Mouse (Mus musculus): ENCODE data around the gene Trim63. TPM values are rescaled to one million over a fixed set of nuclear protein-coding genes. Genes with fewer than 3 reads are reported as not detected.
A peak's percentile ranks its signal among the peaks of the same experiment; 100 is the strongest.

Gene Trim63
- total RNA-seq, 2 experiments from 2014 or later, result 0.25 to 0.71 TPM

- no peak for DNase-seq (ENCODE audit: low spot score in 2 of 2)
These were observed 47.7 kb downstream of the Trim63 start for GRCm38 (mm10) chr4:134362586-134362985.

- DNase-seq (ENCODE audit: low spot score in 2 of 2), result no peak
These were observed 50.4 kb downstream of the Trim63 start for GRCm38 (mm10) chr4:134365280-134365679.

- DNase-seq (ENCODE audit: low spot score in 2 of 2), result peak; percentile 26 to 31
These were observed 55.8 kb downstream of the Trim63 start for GRCm38 (mm10) chr4:134370649-134371221.

GRCm38 (mm10) chr4:134371316-134371855 is 56.5 kb downstream of the Trim63 start:
- peak in 1 of 2 experiments; percentile 38 for DNase-seq (ENCODE audit: low spot score in 2 of 2)

GRCm38 (mm10) chr4:134372294-134372747 is 57.4 kb downstream of the Trim63 start:
- peak; percentile 79 to 83 for DNase-seq (ENCODE audit: low spot score in 2 of 2)

- DNase-seq (ENCODE audit: low spot score in 2 of 2), result no peak
These were observed 58.4 kb downstream of the Trim63 start for GRCm38 (mm10) chr4:134373295-134373694.

GRCm38 (mm10) chr4:134374306-134374705 is 59.4 kb downstream of the Trim63 start:
- DNase-seq (ENCODE audit: low spot score in 2 of 2), result no peak

- DNase-seq (ENCODE audit: low spot score in 2 of 2), result no peak
These were observed 63.2 kb downstream of the Trim63 start for GRCm38 (mm10) chr4:134378089-134378615.

Other genes starting within 250 kb of the Trim63 start
- 1 to 10 TPM; 1.2 to 2.4 TPM for gene Cd52, start 220.0 kb upstream of the Trim63 start, total RNA-seq (2021)
- gene Ubxn11, start 212.6 kb upstream of the Trim63 start, total RNA-seq (2021), result 10 to 100 TPM; 19.5 to 23.2 TPM
- gene Sh3bgrl3, start 186.3 kb upstream of the Trim63 start, total RNA-seq (2021), result 100 to 1,000 TPM; 292 to 301 TPM
- 10 to 100 TPM; 11.8 to 16.0 TPM for gene Cep85, start 128.0 kb upstream of the Trim63 start, total RNA-seq (2021)
- not detected for gene Gm7534, start 112.1 kb upstream of the Trim63 start, total RNA-seq (2021)
- gene Catsper4, start 87.7 kb upstream of the Trim63 start, total RNA-seq (2021), result under 1 TPM in 1 of 2 experiments, not detected in 1; 0.43 TPM
- gene Cnksr1, start 76.7 kb upstream of the Trim63 start, total RNA-seq (2021), result under 1 TPM in 1 of 2 experiments, not detected in 1; 0.16 TPM
- gene E130218I03Rik, start 71.5 kb upstream of the Trim63 start, total RNA-seq (2021), result not detected
- 10 to 100 TPM; 11.1 to 12.5 TPM for gene Zfp593, start 69.5 kb upstream of the Trim63 start, total RNA-seq (2021)
- not detected for gene Gm30191, start 68.2 kb upstream of the Trim63 start, total RNA-seq (2021)
- 1 to 10 TPM; 2.6 to 3.5 TPM for gene Grrp1, start 61.0 kb upstream of the Trim63 start, total RNA-seq (2021)
- gene Pdik1l, start 27.2 kb upstream of the Trim63 start, total RNA-seq (2021), result 10 to 100 TPM; 18.6 to 24.4 TPM
- not detected for gene Slc30a2, start 28.1 kb downstream of the Trim63 start, total RNA-seq (2021)
- 10 to 100 TPM; 26.2 to 27.5 TPM for gene Extl1, start 68.7 kb downstream of the Trim63 start, total RNA-seq (2021)
- gene Pafah2, start 81.2 kb downstream of the Trim63 start, total RNA-seq (2021), result 10 to 100 TPM; 11.5 to 13.1 TPM
- 1,000 to 10,000 TPM; 1,050 to 1,137 TPM for gene Stmn1, start 153.2 kb downstream of the Trim63 start, total RNA-seq (2021)
- gene Paqr7, start 181.6 kb downstream of the Trim63 start, total RNA-seq (2021), result 10 to 100 TPM; 50.0 to 51.9 TPM
- gene Aunip, start 195.9 kb downstream of the Trim63 start, total RNA-seq (2021), result under 1 TPM; 0.48 to 0.78 TPM
- 10 to 100 TPM; 82.0 to 86.7 TPM for gene Mtfr1l, start 220.3 kb downstream of the Trim63 start, total RNA-seq (2021)
- 10 to 100 TPM; 16.9 TPM for gene Selenon, start 237.0 kb downstream of the Trim63 start, total RNA-seq (2021)